Mouse (Mus musculus): ENCODE data around the gene Slc17a3. TPM values are rescaled to one million over a fixed set of nuclear protein-coding genes. Genes with fewer than 3 reads are reported as not detected.

The Slc17a3 gene
- polyA plus RNA-seq, 1 experiment, result 142 TPM

DNA sequence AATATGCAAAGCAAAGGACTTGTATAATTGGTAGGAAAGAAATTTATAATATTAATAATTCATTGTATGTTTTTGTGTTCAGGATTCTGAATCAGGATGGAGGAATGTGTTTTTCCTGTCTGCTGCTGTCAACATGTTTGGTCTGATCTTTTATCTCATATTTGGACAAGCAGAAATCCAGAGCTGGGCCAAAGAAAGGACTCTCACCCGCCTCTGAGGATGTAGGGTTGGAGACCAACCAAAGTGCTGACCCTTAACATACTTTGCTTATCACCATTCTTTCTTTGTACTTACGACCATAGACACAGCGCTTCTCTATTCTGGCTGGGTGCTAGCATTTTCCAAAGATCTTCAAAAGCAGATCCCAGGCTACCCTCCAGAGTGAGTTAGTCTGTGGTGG lies 17.0 kb upstream of the Slc17a3 start:
- no peak overlapping the region for H3K27ac ChIP-seq (ENCODE audit: insufficient read depth, low read depth, low read length)
- 72% methylated on average over 3 of the region's 3 CpGs for WGBS
- H3K4me1 ChIP-seq (ENCODE audit: control insufficient read depth, insufficient read depth, low read length), result no peaks in the 10 kb centered on the region; the same call in 1 of the 2 replicates
- H3K4me3 ChIP-seq (ENCODE audit: insufficient read depth, low read depth, low read length), result no peak overlapping the region
- no peaks in the 10 kb centered on the region for H3K36me3 ChIP-seq (ENCODE audit: control insufficient read depth, insufficient read depth, low read length)
- H3K27me3 ChIP-seq (replicated peaks; ENCODE audit: control insufficient read depth, insufficient read depth, low read length), result no peaks in the 10 kb centered on the region
- no peak for TF ChIP-seq CTCF (conservative IDR thresholded peaks at IDR 0.05; ENCODE audit: insufficient read depth, insufficient read length, low read depth, low read length)
- TF ChIP-seq POLR2A (IDR thresholded peaks at IDR 0.05; ENCODE audit: low read depth, low read length), result no peak
- DNase-seq, result no peak

DNA sequence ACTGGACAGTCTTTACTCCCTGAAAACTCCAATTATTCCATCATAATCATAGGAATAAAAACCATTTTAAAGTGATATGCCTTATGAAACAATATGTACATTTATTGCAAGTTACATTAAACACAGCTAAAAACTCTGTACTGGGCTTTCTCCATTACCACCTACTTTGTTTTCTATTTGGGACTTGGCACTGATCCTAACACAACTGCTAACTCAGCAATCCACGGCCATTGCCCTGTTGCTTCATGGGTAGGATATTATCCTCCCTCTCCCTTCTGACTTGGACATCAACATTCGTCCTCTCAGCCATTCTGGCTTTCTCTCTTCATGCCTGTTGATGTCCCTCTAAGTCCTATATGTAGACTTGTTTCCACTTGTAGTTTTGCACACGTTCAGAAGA lies 12.6 kb upstream of the Slc17a3 start:
- WGBS, result 51% methylated on average over 3 of the region's 3 CpGs
- DNase-seq, result no peak

DNA sequence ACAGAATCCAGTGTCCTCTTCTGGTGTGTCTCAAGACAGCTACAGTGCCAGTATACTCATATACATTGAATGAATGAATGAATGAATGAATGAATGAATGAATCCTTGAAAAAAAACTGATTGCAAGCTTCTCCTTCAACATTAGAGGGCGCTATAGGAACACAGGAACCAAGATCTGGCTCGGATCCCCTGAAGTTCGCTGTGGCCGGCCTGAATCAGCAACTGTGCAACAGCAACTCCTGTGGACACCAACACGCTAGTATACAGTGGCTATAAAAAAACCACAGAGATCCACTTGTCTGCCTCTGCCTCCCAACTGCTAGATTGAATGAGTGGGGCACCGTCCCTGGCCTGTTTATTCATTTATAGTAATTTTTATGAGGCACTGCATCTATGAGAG lies 6.2 kb upstream of the Slc17a3 start:
- peak; percentile 79 for TF ChIP-seq CTCF (conservative IDR thresholded peaks at IDR 0.05; ENCODE audit: insufficient read depth, insufficient read length, low read depth, low read length)
- TF ChIP-seq POLR2A (IDR thresholded peaks at IDR 0.05; ENCODE audit: low read depth, low read length), result no peak
- peaks cover 20% of the 10 kb centered on the region; the same call in 1 of the 2 replicates for H3K4me1 ChIP-seq (ENCODE audit: control insufficient read depth, insufficient read depth, low read length)
- H3K4me3 ChIP-seq (ENCODE audit: insufficient read depth, low read depth, low read length), result no peak overlapping the region
- H3K27ac ChIP-seq (ENCODE audit: insufficient read depth, low read depth, low read length), result no peak overlapping the region
- no peaks in the 10 kb centered on the region for H3K36me3 ChIP-seq (ENCODE audit: control insufficient read depth, insufficient read depth, low read length)
- no peaks in the 10 kb centered on the region for H3K27me3 ChIP-seq (replicated peaks; ENCODE audit: control insufficient read depth, insufficient read depth, low read length)
- 13% methylated on average over 6 of the region's 6 CpGs for WGBS
- peak; percentile 72 for DNase-seq

More for the DNA sequence above, 12.6 kb upstream of the Slc17a3 start:
- H3K4me1 ChIP-seq (ENCODE audit: control insufficient read depth, insufficient read depth, low read length), result no peaks in the 10 kb centered on the region
- no peak overlapping the region for H3K27ac ChIP-seq (ENCODE audit: insufficient read depth, low read depth, low read length)
- no peak overlapping the region for H3K4me3 ChIP-seq (ENCODE audit: insufficient read depth, low read depth, low read length)
- no peaks in the 10 kb centered on the region for H3K36me3 ChIP-seq (ENCODE audit: control insufficient read depth, insufficient read depth, low read length)
- no peaks in the 10 kb centered on the region for H3K27me3 ChIP-seq (replicated peaks; ENCODE audit: control insufficient read depth, insufficient read depth, low read length)
- TF ChIP-seq POLR2A (IDR thresholded peaks at IDR 0.05; ENCODE audit: low read depth, low read length), result no peak
- no peak for TF ChIP-seq CTCF (conservative IDR thresholded peaks at IDR 0.05; ENCODE audit: insufficient read depth, insufficient read length, low read depth, low read length)

DNA sequence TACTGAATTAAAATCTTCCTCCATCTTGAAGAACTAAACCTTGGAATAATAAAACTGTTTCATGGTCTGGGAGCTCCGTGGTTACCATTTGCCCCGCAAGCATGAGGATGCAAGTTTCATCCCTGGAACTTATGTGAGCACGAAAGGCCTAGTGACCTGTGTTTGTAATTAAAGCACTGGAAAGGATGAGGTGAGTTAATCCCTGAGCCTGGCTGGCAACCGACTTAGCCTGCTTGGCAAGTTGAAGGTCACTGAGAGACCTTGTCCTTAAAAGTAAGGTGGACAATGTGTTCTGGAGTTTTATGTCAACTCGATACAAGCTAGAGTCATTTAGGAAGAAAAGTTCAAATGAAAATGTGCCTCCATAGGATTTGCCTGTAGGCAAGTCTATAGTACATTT lies 4.4 kb upstream of the Slc17a3 start:
- Histone ChIP-seq H3K36me3 (ENCODE audit: control insufficient read depth, insufficient read depth, low read length) (no peaks in the 10 kb centered on the region), H3K4me1 (ENCODE audit: control insufficient read depth, insufficient read depth, low read length) (peaks cover 23% of the 10 kb centered on the region; the same call in 1 of the 2 replicates), H3K4me3 (ENCODE audit: insufficient read depth, low read depth, low read length) (no peak overlapping the region), H3K27me3 (replicated peaks; ENCODE audit: control insufficient read depth, insufficient read depth, low read length) (no peaks in the 10 kb centered on the region), H3K27ac (ENCODE audit: insufficient read depth, low read depth, low read length) (peak overlapping the region; percentile 86)
- WGBS, result 48% methylated on average over 5 of the region's 5 CpGs
- peak; percentile 73 for DNase-seq
- no peak for TF ChIP-seq POLR2A (IDR thresholded peaks at IDR 0.05; ENCODE audit: low read depth, low read length)
- no peak for TF ChIP-seq CTCF (conservative IDR thresholded peaks at IDR 0.05; ENCODE audit: insufficient read depth, insufficient read length, low read depth, low read length)

DNA sequence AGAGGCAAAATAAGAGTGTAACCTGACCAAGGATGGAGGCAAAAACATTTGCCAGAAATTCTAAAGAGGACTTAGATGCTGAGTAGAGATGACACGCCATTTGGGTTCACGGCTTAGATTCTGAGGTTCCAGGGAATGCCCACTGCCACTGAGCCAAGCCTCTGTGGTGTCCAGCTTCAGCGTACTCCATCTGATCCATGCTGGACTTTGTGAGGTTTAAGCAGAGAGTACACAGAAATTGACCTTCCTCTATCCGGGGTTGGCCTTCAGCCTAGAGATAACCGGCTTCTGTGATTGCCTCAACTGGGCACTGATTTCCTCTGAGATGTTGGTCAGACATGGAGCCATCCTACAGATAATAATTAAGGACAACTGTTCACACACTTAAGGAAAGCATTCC lies 2.6 kb upstream of the Slc17a3 start:
- H3K36me3 ChIP-seq (ENCODE audit: control insufficient read depth, insufficient read depth, low read length), result no peaks in the 10 kb centered on the region
- no peak overlapping the region for H3K4me3 ChIP-seq (ENCODE audit: insufficient read depth, low read depth, low read length)
- 66% methylated on average over 5 of the region's 5 CpGs for WGBS
- H3K27me3 ChIP-seq (replicated peaks; ENCODE audit: control insufficient read depth, insufficient read depth, low read length), result no peaks in the 10 kb centered on the region
- peak overlapping the region; percentile 77 for H3K27ac ChIP-seq (ENCODE audit: insufficient read depth, low read depth, low read length)
- peak; percentile 55 for DNase-seq
- TF ChIP-seq POLR2A (IDR thresholded peaks at IDR 0.05; ENCODE audit: low read depth, low read length) (no peak), CTCF (conservative IDR thresholded peaks at IDR 0.05; ENCODE audit: insufficient read depth, insufficient read length, low read depth, low read length) (no peak)
- peaks cover 23% of the 10 kb centered on the region; the same call in 1 of the 2 replicates for H3K4me1 ChIP-seq (ENCODE audit: control insufficient read depth, insufficient read depth, low read length)

DNA sequence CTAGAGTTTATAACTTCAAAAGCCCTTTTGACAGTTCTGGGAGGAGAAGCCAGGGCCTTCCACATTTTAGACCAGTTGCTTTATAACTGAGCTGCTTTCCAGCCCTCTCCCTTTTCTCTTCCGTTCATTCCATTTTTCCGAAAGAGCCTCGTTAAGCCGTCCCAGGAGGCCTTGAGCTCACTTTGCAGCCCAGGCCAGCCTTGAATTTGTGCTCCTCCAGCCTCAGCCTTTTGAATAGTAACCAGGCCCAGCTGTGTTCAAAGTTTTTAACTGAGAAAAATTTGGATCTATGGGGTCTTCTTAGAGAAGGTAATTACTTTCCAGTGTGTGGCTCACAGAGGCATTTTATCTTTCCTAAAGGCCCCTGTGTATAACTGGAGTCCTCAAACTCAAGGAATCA lies 6.6 kb downstream of the Slc17a3 start:
- no peaks in the 10 kb centered on the region for H3K27me3 ChIP-seq (replicated peaks; ENCODE audit: control insufficient read depth, insufficient read depth, low read length)
- WGBS, result 65% methylated on average over 4 of the region's 4 CpGs
- peaks cover 5% of the 10 kb centered on the region; the same call in 1 of the 2 replicates for H3K4me1 ChIP-seq (ENCODE audit: control insufficient read depth, insufficient read depth, low read length)
- H3K27ac ChIP-seq (ENCODE audit: insufficient read depth, low read depth, low read length), result no peak overlapping the region
- no peak for DNase-seq
- H3K36me3 ChIP-seq (ENCODE audit: control insufficient read depth, insufficient read depth, low read length), result peaks cover 3% of the 10 kb centered on the region; the same call in 1 of the 2 replicates
- TF ChIP-seq CTCF (conservative IDR thresholded peaks at IDR 0.05; ENCODE audit: insufficient read depth, insufficient read length, low read depth, low read length) (no peak), POLR2A (IDR thresholded peaks at IDR 0.05; ENCODE audit: low read depth, low read length) (no peak)
- no peak overlapping the region for H3K4me3 ChIP-seq (ENCODE audit: insufficient read depth, low read depth, low read length)

DNA sequence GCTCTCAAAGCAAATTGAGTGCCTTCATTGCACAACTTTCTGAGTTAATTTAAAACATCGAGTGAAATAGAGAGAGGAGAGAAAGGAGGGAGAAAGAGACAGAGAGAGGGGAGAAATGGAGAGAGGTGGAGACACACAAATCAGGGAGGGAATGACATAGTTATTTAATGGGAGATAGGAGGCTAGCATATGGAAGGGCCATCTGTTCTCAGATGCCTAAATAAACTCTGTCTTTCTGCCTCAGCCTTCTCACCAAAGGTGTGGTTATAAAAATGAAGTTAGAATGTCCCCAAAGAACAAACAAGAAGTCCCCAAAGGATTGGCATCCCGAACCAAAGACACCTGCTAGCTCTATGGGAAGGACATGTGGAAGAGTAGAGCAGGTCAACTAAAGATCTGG lies 10.1 kb downstream of the Slc17a3 start:
- no peak for DNase-seq
- no peaks in the 10 kb centered on the region for H3K27me3 ChIP-seq (replicated peaks; ENCODE audit: control insufficient read depth, insufficient read depth, low read length)
- no peak for TF ChIP-seq POLR2A (IDR thresholded peaks at IDR 0.05; ENCODE audit: low read depth, low read length)
- TF ChIP-seq CTCF (conservative IDR thresholded peaks at IDR 0.05; ENCODE audit: insufficient read depth, insufficient read length, low read depth, low read length), result no peak
- WGBS, result 69% methylated on average over 2 of the region's 2 CpGs
- no peaks in the 10 kb centered on the region for H3K4me1 ChIP-seq (ENCODE audit: control insufficient read depth, insufficient read depth, low read length)
- H3K4me3 ChIP-seq (ENCODE audit: insufficient read depth, low read depth, low read length), result no peak overlapping the region
- no peak overlapping the region for H3K27ac ChIP-seq (ENCODE audit: insufficient read depth, low read depth, low read length)
- H3K36me3 ChIP-seq (ENCODE audit: control insufficient read depth, insufficient read depth, low read length), result peaks cover 3% of the 10 kb centered on the region; the same call in 1 of the 2 replicates
